Mouse (Mus musculus): ENCODE measurements around the gene Kcnj9.

GRCm38 (mm10) chr1:172342729-172343128, 13.6 kb upstream of the Kcnj9 start:
- TF ChIP-seq CTCF (IDR thresholded peaks at IDR 0.05; ENCODE audit: extremely low read depth, insufficient read length, insufficient replicate concordance, low read depth, low read length) = no peak
- TF ChIP-seq POLR2A (IDR thresholded peaks at IDR 0.05; ENCODE audit: low read depth, low read length) = no peak
